Mouse (Mus musculus) common myeloid progenitor, adult 5-6 weeks (primary cell): ENCODE measurements around the gene Rnf212b. TPM values are rescaled to one million over a fixed set of nuclear protein-coding genes. Genes with fewer than 3 reads are reported as not detected.

Source experiments
- ATAC-seq: replicated peaks from 2 replicates; pipeline ENCODE4 v1.8.0; 2016; ENCODE audit warnings: low read depth, mild to moderate bottlenecking, moderate TSS enrichment, inconsistent platforms; ENCODE audit not compliant: poor library complexity, severe bottlenecking
- total RNA-seq: library from RNA; stranded (forward); fragments of 200-1000, 187-1606 nt; gene quantifications from 2 replicates; pipeline ENCODE4 v1.2.3, GENCODE M21; 2017

Gene Rnf212b
- total RNA-seq, 1 experiment from 2014 or later = not detected

GRCm38 (mm10) chr14:54793894-54794830, 19.8 kb upstream of the Rnf212b start:
- no peak for ATAC-seq

GRCm38 (mm10) chr14:54795901-54796300, 18.0 kb upstream of the Rnf212b start:
- no peak for ATAC-seq

GRCm38 (mm10) chr14:54796760-54797159, 17.2 kb upstream of the Rnf212b start:
- ATAC-seq = no peak

- no peak for ATAC-seq
Measured at GRCm38 (mm10) chr14:54799686-54800085, 14.3 kb upstream of the Rnf212b start.

DNA sequence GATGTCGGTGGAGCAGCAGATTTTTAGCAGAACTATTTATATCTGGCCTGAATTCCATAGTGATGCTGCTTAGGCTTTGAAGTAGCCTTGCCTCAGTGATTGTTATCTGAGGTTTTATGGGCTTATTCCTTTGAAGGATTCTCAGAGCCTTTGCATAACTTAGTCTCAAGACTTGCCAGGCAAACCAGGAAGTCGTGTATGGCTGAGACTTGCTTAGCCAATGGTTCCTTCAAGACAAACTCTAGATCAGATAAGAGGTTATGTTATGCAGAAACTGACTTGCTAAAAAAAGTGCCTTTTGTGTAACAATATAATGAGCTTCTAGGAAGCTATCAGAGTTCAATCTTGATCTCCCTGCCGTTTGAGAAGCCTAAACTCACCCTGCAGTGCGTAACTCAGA, 11.5 kb upstream of the Rnf212b start:
- peak; percentile 47 for ATAC-seq

DNA sequence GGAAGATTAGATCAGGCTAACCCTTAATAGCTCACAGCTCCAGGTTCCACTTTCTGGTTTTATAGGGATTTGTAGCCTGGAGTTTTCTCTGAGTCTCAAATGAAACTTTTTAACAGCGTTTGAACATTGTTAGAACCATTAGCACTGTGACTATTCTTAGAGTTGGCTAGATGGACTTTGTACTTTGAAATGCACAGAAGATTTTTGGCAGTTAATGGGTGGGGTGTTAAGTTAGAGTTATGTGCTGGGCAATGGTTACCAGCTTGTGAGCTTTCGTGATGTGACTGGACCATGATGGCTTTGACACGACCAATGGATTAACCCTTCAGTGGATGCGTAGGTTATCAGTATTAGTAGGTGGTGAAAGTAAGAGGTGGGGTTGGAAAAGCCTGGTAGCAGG, 7.8 kb upstream of the Rnf212b start:
- ATAC-seq = no peak

- peak; percentile 52; the same call in 1 of the 2 replicates for ATAC-seq
Measured at GRCm38 (mm10) chr14:54808718-54809667, 4.9 kb upstream of the Rnf212b start.

GRCm38 (mm10) chr14:54809668-54810033, 4.3 kb upstream of the Rnf212b start:
- ATAC-seq = 0 out of 2 replicates have a peak, but pooled peaks have one; percentile 11

DNA sequence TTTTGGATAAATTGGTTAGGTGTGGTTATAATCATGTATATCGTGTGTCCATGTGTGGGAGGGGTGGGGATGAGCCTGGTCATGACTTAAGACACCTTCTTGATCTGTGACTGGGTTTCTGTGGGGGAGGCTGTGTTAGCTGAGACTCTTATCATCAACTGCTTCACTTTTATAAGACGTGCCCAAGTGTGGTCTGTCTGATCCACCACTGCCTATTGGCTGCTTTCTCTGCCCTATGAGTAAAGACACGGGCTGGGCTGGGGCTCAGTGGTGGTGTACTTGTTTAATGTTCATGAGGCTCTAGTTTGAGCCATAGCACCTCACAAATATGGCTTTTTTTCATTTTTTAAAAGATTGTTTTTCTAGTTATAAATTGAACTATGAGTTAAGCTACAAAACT, 1.8 kb downstream of the Rnf212b start:
- peak; percentile 47; the same call in 1 of the 2 replicates for ATAC-seq

GRCm38 (mm10) chr14:54817791-54818190, 3.9 kb downstream of the Rnf212b start:
- ATAC-seq = peak; percentile 94

DNA sequence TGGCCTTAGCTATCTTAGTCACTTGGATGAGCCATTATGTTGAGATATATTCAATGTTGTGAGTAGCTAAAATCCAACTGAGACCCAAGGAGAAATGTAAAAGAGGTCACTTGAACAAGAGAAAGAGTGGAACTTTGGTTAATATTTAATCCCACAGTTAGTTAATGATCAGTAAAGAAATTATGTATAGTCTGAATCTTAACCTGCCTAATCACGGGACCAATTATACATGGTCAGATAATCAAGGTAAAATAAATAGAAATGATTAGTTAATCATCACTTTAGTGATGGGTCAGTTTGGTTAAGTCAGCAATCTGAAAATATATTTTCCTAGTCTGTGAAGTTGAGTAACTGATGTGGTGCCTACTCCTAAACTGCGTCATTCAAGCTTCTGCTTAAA, 8.4 kb downstream of the Rnf212b start:
- no peak for ATAC-seq

GRCm38 (mm10) chr14:54823716-54824115, 9.8 kb downstream of the Rnf212b start:
- ATAC-seq = no peak

GRCm38 (mm10) chr14:54843461-54843860, 29.5 kb downstream of the Rnf212b start:
- ATAC-seq = no peak

GRCm38 (mm10) chr14:54855726-54856125, 41.8 kb downstream of the Rnf212b start:
- no peak for ATAC-seq

DNA sequence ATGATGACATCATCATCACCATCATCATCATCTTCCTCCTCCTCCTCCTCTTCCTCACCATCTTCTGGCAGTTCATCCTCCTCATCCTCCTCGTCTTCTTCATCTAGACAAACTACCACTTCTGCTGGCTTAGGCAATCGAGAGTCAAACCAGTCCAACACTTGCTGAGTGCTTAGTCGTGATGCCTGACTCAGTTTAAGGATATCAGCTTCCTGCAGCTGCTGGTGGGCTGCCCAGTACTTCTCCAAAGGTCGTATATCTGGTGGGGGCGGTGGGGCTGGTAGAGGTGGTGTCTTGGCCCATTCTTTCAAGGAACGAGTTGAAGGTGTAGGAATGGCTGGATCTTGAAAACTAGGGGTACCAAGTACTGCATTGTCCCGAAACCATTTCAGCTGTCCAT, 42.8 kb downstream of the Rnf212b start:
- ATAC-seq = no peak

DNA sequence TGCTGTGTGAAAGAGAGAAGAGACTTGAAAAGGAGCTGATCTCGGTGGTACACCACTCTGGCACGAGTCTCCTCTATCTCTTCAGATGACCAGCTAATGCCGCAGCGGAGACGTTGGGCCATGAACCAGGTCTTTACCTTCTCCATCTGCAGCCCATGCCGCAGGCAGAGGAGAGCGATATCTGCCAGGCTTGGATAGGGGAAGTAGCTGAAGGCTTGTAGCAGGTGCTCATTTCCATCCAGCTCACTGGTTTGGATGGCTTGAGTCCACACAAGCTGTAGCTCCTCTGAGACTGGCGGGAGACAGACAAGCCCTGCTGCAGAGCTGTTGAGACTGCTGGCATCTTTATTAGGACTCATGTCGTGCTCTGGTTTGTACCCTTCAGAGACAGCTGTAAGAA, 44.0 kb downstream of the Rnf212b start:
- no peak for ATAC-seq

DNA sequence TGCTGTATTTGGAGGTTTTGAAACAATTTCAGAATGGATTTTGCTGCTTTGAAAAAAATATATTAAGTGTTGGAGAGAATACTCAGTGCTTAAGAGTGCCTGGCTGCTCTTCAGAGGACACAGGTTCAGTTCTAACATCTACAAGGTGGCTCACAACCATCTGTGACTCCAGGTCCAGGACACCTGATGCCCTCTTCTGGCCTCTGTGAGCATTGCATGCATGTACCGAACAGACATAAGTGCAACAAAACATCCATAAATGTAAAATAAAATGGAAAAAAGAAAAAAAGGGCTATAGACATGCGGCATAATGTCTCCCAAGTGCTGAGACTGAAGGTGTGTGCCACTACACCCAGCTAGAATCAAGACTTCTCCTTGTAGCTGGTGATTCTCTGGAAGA, 46.6 kb downstream of the Rnf212b start:
- no peak for ATAC-seq

GRCm38 (mm10) chr14:54863501-54864312, 49.8 kb downstream of the Rnf212b start:
- peak; percentile 96 for ATAC-seq

DNA sequence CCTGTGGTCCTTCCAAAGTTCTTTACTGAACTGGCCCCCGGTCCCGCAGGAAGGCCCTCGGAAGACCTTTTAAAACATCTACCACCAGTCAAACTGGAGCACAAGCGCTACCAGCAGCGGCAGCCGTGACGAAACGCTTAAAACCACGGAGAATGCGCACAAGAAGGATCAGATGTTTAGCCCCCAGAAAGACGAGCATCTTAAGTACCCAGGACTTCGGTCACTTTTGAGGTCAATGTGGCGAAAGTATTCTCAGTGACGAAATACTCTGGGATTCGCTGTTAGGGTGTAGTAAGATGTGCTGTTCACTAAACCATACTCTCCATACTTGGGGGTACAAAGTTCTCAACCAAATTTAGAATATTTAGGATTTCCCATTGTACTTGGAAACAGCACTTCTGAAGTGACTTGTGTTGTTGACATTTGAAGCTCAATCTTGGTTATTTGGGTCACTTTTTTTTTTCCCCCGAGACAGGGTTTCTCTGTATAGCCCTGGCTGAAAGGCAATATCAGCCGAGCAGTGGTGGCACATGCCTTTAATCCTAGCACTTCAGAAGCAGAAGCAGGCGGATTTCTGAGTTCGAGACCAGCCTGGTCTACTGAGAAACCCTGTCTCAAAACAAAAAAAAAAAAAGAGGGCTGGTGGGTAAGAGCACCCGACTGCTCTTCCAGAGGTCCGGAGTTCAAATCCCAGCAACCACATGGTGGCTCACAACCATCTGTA, 50.5 kb downstream of the Rnf212b start:
- peak; percentile 46 for ATAC-seq
